Mouse (Mus musculus) retina, embryonic 14.5 days (tissue): ENCODE measurements around the gene Krt18.
"Not testable (repeated sequence)": the region's sequence is repeated elsewhere in the genome, so short reads cannot be mapped to it uniquely, and the experiment has no call there.

Source experiments
- DNase-seq: peaks from one replicate; pipeline ENCODE4 v3.0.0-alpha.2; 2015; ENCODE audit warnings: low spot score

The Krt18 gene

GRCm38 (mm10) chr15:102065661-102066325 lies 37.8 kb downstream of the Krt18 start:
- DNase-seq: peak; percentile 99

GRCm38 (mm10) chr15:102070476-102071467 lies 42.8 kb downstream of the Krt18 start:
- DNase-seq: no peak

DNA sequence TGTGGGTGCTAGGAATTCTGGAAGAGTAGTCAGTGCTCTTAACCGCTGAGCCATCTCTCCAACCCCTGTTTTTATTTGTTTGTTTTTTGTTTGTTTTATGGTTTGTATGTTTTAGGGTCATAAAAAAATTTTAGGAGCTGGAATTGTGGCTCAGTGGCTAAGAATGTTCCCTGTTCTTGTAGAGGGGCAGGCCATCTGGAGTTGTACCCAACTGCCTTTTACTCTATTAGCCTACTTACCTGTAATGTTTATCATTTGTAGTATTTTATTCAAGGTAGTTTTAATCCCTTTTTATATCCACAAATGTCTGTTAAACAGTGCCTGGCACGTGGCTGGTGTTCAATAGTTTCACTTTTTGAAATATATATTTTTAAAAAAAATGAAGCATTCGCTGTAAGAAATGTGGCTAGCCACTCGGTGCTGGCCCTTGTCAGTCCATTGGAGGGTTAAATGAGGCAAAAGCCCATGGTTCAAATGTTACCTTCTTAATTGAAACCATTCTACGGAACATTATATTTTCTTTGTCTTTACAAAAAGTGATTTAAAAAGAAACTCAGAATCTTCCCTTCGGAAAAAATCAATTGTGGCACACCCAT lies 45.1 kb downstream of the Krt18 start:
- no peak for DNase-seq

GRCm38 (mm10) chr15:102073559-102074069 lies 45.6 kb downstream of the Krt18 start, which contains the start of gene Eif4b:
Gene Eif4b, plus strand, starts transcription at chr15:102073773.
- DNase-seq: peak; percentile 99

- DNase-seq: peak; percentile 66
Observed at GRCm38 (mm10) chr15:102074070-102074731, 46.2 kb downstream of the Krt18 start.

GRCm38 (mm10) chr15:102074876-102075585 lies 47.1 kb downstream of the Krt18 start:
- DNase-seq: no peak

DNA sequence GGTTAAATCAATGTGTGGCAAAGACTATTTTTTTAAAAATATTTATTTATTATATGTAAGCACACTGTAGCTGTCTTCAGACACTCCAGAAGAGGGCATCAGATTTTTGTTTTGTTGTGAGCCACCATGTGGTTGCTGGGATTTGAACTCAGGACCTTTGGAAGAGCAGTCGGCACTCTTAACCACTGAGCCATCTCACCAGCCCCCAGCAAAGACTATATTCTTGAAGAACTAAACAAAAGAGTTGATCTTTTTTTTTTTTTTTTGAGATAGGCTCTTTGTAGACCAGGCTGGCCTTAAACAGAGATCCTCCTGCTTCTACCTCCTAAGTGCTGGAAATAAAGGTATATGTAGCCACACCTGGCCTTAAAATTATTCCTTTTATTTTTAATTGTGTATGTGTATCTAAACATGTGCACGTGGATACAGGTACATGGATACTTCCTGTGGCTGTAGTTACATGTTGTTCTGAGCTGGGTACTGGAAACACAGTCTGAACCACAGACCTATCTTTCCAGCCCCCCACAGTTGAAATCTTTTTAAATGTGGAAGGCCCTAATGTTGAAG lies 49.2 kb downstream of the Krt18 start:
- no peak for DNase-seq

- no peak for DNase-seq
Observed at GRCm38 (mm10) chr15:102079221-102079620, 51.2 kb downstream of the Krt18 start.

GRCm38 (mm10) chr15:102079924-102080323 lies 51.9 kb downstream of the Krt18 start:
- DNase-seq: not testable (repeated sequence)

DNA sequence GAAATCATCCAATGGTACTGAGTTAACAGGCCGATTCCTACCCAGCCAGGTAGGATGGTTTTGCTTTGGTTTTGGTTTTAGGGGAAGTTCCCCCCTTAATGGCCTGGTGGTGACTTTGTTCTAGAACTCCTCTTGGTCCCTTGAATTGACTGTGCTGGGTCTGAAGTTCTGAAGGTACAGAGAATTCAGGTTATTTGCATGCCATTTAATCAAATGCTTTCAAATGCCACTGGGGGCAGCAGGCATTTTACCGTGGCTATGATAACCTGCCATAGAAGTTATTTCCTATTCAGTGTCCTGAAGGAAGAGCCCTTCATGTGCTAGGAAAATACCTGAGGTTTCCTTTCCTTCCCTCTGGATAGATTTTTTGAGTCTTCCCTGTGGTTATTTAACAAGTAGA lies 52.4 kb downstream of the Krt18 start:
- no peak for DNase-seq
